16 mouse cellular contexts compared by ENCODE assay signal in the genomic region with DNA sequence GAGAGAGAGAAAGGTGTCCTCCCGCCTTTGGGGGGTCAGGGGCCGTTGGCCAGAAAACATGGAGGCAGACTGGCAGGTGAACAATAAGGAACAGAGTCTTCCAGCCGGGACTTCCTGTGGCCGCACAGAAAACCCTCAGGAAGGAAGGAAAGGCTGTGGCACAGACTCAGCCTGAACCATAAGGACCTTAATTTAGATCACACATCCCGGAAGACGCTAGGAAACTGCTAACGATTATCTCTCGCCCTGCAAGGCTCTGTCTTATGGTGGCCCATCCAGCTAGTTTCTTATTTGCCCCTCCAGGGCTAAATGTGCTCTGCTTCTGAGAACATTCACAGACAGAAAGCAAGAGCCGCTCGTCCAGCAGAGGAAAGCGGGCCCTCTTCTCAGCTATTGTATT.
DNase-seq lines count a peak whose midpoint lies in the region; ATAC-seq lines count a peak whose summit lies in the region.
"Had no signal": no experiment of that assay in that cellular context is flagged by ENCODE, and none has a peak within 500 bp of the region (broad histone marks: within the 10 kb centered on the region; RNA-seq: fewer than 3 reads in every experiment).

No protein-coding gene starts in this region.

- no peak for ATAC-seq in heart, embryonic 16.5 days (replicated peaks; ENCODE audit: extremely low read depth, insufficient read depth, low FRiP score)
- ATAC-seq in liver, embryonic 12.5 days = no peak
- no peak for ATAC-seq in limb, embryonic 13.5 days (ENCODE audit: low FRiP score, low read depth)
- ATAC-seq: midbrain, embryonic 13.5 days had no signal

- H3K27ac ChIP-seq in heart, embryonic 16.5 days (ENCODE audit: low read length) = peak overlapping the region; percentile 49
- peak overlapping the region; percentile 8; the same call in 1 of the 2 replicates for H3K27ac ChIP-seq in liver, embryonic 12.5 days
- H3K27ac ChIP-seq in embryonic facial prominence, embryonic 10.5 days (replicated peaks) = peak overlapping the region; percentile 57
- peak overlapping the region; percentile 15; the same call in 1 of the 2 replicates for H3K27ac ChIP-seq in limb, embryonic 13.5 days
- H3K27ac ChIP-seq: forebrain, embryonic 12.5 days; hindbrain, embryonic 12.5 days; liver, embryonic 14.5 days; midbrain, embryonic 13.5 days; neural tube, embryonic 12.5 days had no signal

- no peak overlapping the region for H3K4me3 ChIP-seq in heart, embryonic 16.5 days (ENCODE audit: low read length)
- H3K4me3 ChIP-seq in liver, embryonic 12.5 days = no peak overlapping the region
- H3K4me3 ChIP-seq in embryonic facial prominence, embryonic 10.5 days = no peak overlapping the region
- H3K4me3 ChIP-seq in limb, embryonic 13.5 days = no peak overlapping the region
- H3K4me3 ChIP-seq: forebrain, embryonic 12.5 days; hindbrain, embryonic 12.5 days; midbrain, embryonic 13.5 days; neural tube, embryonic 12.5 days had no signal

- WGBS in heart, embryonic 16.5 days = 59% methylated on average over 11 of the region's 11 CpGs
- 36% methylated on average over 11 of the region's 11 CpGs for WGBS in liver, embryonic 12.5 days (ENCODE audit: insufficient replicate concordance)
- 81% methylated on average over 11 of the region's 11 CpGs for WGBS in embryonic facial prominence, embryonic 10.5 days
- WGBS in limb, embryonic 13.5 days = 77% methylated on average over 11 of the region's 11 CpGs

- intact Hi-C loops in heart, postnatal 36 days (cut with DNase I) = no loop called here

- H3K9ac ChIP-seq in heart, embryonic 16.5 days (ENCODE audit: low read length) = no peak overlapping the region
- no peak overlapping the region for H3K9ac ChIP-seq in liver, embryonic 12.5 days
- H3K9ac ChIP-seq in limb, embryonic 13.5 days = no peak overlapping the region
- H3K9ac ChIP-seq: forebrain, embryonic 12.5 days; hindbrain, embryonic 12.5 days; liver, embryonic 14.5 days; midbrain, embryonic 13.5 days; neural tube, embryonic 12.5 days had no signal

- DNase-seq in heart, postnatal 36 days = no peak
- DNase-seq in liver = no peak
- DNase-seq in embryonic facial prominence, embryonic 10.5 days (ENCODE audit: low spot score) = no peak
- DNase-seq in frontal cortex, postnatal 36 days (ENCODE audit: low spot score in 2 of 2) = no peak
- no peak for DNase-seq in adrenal gland, adult 8-10 months
- DNase-seq: cerebellum, adult 9-10 months; gastrocnemius, postnatal 36 days; retina, postnatal 1 day had no signal

- no peak overlapping the region for H3K4me2 ChIP-seq in heart, embryonic 16.5 days (ENCODE audit: low read depth, low read length)
- H3K4me2 ChIP-seq in liver, embryonic 12.5 days = no peak overlapping the region
- no peak overlapping the region for H3K4me2 ChIP-seq in limb, embryonic 13.5 days (replicated peaks)
- H3K4me2 ChIP-seq: forebrain, embryonic 12.5 days; hindbrain, embryonic 12.5 days; midbrain, embryonic 13.5 days; neural tube, embryonic 12.5 days had no signal

- no peaks in the 10 kb centered on the region for H3K9me3 ChIP-seq in heart, embryonic 16.5 days (replicated peaks; ENCODE audit: control insufficient read depth, low read length)
- H3K9me3 ChIP-seq in liver, embryonic 12.5 days (replicated peaks) = no peaks in the 10 kb centered on the region
- H3K9me3 ChIP-seq in embryonic facial prominence, embryonic 10.5 days = no peaks in the 10 kb centered on the region
- H3K9me3 ChIP-seq in limb, embryonic 13.5 days = no peaks in the 10 kb centered on the region
- H3K9me3 ChIP-seq: forebrain, embryonic 12.5 days; hindbrain, embryonic 12.5 days; midbrain, embryonic 13.5 days; neural tube, embryonic 12.5 days had no signal

- no peaks in the 10 kb centered on the region for H3K36me3 ChIP-seq in heart, embryonic 16.5 days (ENCODE audit: control insufficient read depth, insufficient read depth)
- H3K36me3 ChIP-seq in liver, embryonic 12.5 days = no peaks in the 10 kb centered on the region
- no peaks in the 10 kb centered on the region for H3K36me3 ChIP-seq in embryonic facial prominence, embryonic 10.5 days (replicated peaks)
- H3K36me3 ChIP-seq in limb, embryonic 13.5 days = no peaks in the 10 kb centered on the region
- H3K36me3 ChIP-seq: forebrain, embryonic 12.5 days; hindbrain, embryonic 12.5 days; midbrain, embryonic 13.5 days; neural tube, embryonic 12.5 days had no signal

- peaks cover 10% of the 10 kb centered on the region for H3K4me1 ChIP-seq in heart, embryonic 16.5 days (ENCODE audit: control insufficient read depth, insufficient read depth, low read length)
- peaks cover 41% of the 10 kb centered on the region for H3K4me1 ChIP-seq in liver, embryonic 12.5 days
- H3K4me1 ChIP-seq in embryonic facial prominence, embryonic 10.5 days = peaks cover 49% of the 10 kb centered on the region
- H3K4me1 ChIP-seq in limb, embryonic 13.5 days = peaks cover 68% of the 10 kb centered on the region

- no peaks in the 10 kb centered on the region for H3K27me3 ChIP-seq in heart, embryonic 16.5 days (ENCODE audit: control insufficient read depth, insufficient read depth, low read length)
- H3K27me3 ChIP-seq in liver, embryonic 12.5 days (replicated peaks) = no peaks in the 10 kb centered on the region
- H3K27me3 ChIP-seq in embryonic facial prominence, embryonic 10.5 days (replicated peaks; ENCODE audit: low read depth, poor library complexity, severe bottlenecking) = no peaks in the 10 kb centered on the region
- no peaks in the 10 kb centered on the region for H3K27me3 ChIP-seq in limb, embryonic 13.5 days
- H3K27me3 ChIP-seq: forebrain, embryonic 12.5 days; hindbrain, embryonic 12.5 days; midbrain, embryonic 13.5 days; neural tube, embryonic 12.5 days had no signal
